Mouse (Mus musculus): ENCODE results near the gene Btg1.

Gene Btg1

GRCm38 (mm10) chr10:96609356-96610345 lies 7.2 kb upstream of the Btg1 start:
- DNase-seq (ENCODE audit: low read depth), result no peak

DNA sequence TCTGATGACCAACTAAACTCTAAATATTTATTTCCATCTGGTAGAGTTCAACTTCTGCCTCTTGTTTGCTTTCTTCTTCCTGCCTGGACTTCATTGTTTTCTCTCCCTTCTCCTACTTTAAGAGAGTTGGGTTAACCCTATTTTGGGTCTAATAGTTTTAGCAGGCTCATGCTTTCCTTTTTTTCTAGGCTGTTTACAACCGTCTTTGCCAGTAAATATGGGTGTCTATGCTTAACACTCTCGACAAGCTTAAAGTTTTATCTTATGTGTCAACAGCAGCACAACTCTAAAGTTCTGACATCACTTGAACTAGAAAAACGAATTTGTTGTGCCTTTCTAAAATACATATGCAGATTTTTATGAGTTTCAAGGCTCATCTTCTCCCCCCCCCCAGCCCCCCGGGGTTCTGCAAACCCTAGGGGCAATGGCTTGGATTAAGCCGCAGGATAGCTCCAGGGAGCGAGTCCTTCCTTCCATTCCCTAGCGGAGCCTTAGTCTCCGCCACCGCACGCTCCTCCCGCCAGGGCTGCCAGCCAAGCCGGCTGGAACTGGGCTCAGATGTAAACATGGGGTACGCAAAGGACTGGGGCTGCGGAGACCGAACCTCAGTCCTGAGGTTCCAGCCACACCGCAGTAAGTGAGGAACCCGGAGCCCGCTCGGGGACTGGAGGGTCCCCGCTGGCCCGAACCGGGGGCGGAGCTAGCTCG lies 651 bp upstream of the Btg1 start:
- no peak for DNase-seq (ENCODE audit: low read depth)

DNA sequence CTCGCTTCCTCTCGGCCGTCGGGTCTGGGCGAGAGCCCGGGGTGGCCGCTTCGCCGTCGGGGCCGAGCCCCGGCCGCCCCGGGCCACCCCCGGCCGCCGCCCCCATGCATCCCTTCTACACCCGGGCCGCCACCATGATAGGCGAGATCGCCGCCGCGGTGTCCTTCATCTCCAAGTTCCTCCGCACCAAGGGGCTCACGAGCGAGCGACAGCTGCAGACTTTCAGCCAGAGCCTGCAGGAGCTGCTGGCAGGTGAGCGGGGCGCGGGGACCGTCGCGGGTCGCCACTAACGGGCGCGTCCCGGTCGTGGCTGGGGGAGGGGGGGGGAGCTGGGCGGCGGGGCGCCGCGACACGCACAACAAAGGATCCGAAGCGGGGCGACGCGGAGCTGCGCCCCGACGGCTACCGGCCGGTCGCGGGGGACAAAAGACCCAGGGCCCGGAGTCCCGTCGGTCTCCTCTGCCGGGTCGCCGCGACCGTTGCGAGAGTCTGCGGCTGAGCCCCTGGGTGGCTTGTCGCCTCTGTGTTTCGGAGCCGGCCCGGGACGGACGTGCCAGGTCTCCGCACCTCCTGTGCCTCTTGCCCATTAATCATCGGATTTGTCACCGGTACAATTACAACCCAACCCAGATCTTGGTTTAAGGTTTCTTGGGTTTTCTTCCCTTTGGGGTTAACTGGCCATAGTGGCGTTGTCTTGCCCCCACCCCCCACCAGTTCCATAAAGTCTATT lies 580 bp downstream of the Btg1 start:
- DNase-seq (ENCODE audit: low read depth), result no peak

DNA sequence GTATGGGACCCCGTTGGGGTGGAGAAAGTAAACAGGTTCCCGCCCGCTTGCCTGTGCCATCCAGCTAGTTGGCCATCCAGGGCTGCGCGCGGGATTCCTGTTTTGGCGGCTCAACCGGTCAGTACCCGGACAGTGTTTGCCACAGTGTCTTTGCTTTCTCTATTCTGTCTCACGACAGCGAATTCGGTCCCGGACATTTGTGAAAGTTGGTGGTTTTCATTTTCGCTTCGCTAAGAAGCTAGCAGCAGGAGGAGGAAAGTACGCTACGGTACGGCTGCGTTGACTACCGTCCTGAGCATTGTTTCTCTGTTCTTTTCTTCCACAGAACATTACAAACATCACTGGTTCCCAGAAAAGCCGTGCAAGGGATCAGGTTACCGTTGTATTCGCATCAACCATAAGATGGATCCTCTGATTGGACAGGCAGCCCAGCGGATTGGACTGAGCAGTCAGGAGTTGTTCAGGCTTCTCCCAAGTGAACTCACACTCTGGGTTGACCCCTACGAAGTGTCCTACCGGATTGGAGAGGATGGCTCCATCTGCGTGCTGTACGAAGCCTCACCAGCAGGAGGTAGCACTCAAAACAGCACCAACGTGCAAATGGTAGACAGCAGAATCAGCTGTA lies 1.3 kb downstream of the Btg1 start:
- DNase-seq (ENCODE audit: low read depth), result peak; percentile 76

DNA sequence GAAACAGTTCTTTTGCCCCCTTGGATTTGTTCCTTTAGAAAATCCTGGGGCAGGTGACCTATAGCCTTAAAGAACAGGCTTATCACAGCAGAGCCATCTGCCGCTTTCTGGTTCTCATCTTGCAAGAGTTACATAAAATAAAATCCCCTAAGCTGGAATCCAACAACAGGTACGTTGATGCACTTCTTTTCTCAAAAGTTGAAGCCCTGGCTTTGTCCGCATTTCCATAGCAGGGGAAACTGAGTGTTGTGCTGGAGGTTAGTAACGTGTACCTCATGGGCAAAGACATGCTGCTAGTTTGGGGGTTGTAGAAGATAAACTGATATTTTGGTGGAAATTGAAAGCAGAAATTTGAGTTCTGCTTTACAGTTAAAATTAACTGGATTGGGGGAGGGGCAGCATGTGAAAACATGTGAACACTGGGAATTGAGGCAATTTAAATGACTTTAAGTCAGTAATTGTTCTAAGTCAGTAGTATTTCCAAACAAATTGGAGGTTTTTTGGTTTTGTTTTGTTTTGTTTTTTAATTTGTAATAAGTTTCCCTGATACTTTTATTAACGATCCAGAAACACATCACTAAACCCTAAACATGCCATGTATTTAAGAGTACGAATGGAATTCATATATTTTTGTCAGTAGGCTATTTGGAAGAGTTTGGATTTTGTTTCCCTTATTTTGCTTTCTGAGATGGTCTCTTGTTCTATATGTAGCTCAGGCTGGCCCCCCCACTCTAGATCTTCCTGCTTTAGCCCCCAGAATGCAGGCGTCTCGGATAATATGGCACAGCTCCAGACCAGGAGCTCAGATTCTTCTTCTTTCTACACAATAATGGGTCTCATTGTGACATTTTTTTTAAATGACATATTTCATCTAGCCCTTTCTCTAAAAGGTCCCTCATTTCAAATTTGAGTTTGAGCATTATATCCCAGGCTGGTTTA lies 3.4 kb downstream of the Btg1 start:
- DNase-seq (ENCODE audit: low read depth), result no peak

DNA sequence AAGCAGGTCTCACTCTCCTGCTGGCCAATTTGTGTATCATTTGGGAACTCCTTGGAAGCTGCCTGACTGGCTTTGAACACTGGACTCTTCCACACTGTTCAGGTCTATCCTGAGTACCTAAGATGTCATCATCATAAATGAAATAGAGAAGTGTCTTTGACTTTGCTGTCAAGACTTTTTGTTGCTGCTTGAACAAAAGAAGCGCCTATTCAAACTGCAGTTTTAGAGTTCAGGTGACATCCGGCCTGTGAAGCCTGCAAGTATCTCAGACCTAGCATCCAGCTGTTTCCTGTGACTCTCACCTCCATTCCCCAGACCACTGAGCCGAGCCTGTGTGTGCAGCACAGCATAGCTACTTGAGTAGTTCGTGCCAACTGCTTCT lies 4.1 kb downstream of the Btg1 start:
- peak; percentile 41 for DNase-seq (ENCODE audit: low read depth)

DNA sequence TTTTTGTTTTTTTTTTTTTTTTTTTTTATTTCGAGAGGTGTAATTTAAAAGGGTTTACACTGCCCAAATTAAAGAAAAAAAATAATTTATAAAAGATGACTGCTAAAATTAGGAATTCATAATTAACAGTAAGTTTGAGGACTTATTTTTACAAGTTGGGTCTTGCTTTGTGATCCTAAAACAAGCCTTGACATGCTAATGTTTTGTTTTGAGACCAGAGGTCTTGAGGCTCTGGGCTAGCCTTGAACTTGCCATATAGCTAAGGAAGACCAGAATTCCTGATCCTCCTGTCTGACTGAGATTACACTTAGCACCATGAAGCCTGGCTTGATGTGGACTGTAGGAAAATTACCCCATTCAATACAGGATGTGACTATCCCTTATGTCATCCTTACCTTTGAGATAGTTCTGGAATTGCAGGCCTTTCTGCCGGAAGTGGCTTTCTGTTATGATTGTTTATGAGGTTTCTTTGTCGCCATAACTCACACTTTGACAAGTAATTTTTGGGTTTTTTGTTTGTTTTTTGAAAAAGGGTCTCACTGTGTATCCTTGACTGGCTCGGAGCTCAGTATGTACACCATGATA lies 4.6 kb downstream of the Btg1 start:
- no peak for DNase-seq (ENCODE audit: low read depth)

DNA sequence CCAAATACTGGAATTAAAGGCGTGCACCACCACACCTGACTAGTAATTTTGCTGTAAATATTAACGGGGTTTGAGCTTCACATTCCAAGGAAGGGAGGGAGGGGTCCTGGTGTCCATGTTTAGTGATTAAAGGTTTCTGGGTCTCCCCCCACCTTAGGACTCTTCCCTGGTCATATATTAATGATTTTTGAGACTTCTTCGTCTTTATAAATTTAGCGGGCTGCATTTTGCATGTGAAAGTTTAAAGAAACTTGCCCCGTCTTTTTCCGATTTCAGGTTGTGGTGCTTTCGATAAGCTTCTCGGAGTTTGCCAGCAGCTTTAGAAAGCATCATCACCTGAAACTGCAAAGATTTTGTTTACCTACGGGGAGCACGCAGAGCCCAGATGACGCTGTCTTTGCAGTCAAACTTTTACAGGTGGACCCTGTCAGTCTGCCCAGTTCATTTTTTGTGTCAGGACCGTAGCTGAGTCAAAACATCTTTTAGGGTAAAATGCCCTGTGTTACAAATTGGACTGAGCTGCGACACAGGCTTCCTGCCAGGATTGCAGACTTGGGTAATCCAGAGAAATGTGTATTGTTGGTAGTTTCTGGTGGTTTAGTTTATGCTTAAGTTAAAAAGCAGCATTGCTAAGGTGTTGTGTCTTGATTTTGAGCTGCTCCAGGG lies 5.3 kb downstream of the Btg1 start:
- DNase-seq (ENCODE audit: low read depth), result no peak

DNA sequence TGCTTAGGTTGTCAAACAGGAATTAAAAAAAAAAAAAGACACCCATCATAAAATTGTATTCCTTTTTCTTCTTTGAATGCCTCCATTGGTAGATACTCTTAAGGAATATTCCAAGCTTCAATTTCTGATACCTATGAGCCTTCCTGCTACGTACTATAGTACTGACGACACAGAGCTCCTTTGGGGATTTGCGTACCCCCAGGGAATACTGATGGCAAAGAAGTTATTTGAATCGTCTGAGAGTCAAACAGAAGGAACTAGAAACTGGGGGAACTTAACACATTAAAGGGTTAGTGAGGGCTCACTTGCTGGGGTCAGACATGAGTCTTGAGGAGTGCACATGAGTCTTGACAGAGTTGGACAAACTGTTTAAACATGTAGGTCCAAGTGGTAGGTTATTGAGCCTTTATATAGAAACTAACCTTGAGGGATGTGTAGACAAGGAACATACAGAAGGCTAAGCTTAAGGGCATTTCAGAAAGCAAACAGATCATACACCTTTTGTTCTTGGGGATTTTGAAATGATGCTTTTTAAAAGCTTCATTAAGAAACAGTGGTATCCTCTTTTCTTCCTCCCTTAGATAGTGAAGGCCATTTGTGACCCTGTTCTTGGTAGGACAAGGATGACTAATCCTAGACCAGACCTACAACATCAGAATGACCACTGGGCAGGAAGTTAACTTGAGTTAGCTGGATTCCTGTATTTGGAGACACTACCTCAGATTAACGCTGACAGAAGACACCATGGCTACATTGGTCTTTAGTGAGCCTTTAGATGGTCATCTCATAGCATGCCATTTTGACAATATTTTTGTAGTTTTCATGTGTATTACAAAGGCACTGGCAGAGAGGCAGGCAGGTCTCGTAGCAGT lies 6.2 kb downstream of the Btg1 start:
- peak; percentile 77 for DNase-seq (ENCODE audit: low read depth)

- DNase-seq (ENCODE audit: low read depth), result no peak
Observed at GRCm38 (mm10) chr10:96623633-96624195, 6.9 kb downstream of the Btg1 start.

DNA sequence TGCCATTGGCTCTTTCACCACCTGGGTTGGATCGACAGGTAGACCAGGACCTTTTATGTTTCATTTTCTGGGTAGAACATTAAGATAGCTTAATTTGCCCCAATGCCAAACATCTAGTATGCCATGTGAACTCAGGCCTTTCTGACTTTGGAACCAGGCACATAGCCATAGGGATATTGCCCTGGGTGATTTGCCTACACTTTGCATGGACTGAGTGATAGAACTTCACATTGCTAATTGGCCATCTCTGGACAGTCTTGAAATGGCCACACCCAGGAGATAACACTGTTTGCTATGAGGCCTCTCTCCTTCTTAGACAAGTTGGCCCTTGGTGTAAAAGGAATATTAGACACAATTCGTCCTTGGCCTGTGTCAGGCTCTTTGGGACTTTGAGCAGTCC lies 7.6 kb downstream of the Btg1 start:
- DNase-seq (ENCODE audit: low read depth), result no peak

- DNase-seq (ENCODE audit: low read depth), result no peak
Observed at GRCm38 (mm10) chr10:96625061-96625460, 8.3 kb downstream of the Btg1 start.

DNA sequence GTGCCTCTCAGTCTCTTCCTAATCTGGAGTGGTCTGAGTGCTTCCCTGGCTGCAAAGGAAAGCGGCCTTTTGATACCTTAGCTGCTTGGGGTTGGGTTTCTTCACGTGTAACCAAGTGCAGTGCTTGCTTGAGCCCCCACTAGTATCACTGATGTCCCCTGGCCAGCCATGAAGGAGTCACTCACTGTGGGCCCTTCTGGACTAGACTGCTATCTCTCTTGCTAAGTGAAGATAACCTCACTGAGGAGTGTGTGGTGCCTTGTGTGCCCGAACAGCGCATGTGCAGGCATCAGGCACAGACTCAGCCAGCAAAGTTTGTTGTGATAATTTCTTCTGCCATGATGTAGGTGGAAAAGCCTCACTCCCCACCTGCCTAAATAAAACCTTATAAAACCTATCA lies 8.9 kb downstream of the Btg1 start:
- no peak for DNase-seq (ENCODE audit: low read depth)

DNA sequence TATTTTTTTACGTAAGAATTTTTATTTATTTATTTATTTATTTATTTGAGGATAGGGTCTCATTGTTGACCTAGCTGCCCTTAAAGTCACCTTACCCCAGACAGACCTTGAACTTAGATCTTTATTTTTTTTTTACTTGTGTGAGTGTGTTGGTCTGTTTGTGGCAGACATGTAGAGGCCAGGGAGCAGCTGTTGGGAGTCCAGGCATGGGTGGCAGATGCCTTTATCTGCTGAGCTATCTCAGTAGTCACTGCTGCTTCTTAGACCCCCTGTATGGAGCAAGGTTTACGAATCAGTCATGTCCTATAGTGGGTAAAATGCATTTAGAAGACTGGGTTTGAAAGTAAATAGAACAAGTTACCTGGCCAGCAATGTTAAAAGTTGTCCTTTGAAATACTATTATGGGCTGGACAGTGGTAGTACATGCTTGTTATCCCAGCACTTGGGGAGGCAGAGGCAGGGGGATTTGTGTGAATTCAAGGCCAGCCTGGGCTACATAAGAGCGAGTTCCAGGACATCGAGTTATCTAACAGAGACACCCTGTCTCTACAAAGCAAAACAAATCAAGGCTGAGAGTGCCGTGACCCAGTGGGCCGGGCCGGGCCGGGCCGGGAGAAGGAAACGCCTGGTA lies 9.4 kb downstream of the Btg1 start:
- DNase-seq (ENCODE audit: low read depth), result no peak

- DNase-seq (ENCODE audit: low read depth), result no peak
Observed at GRCm38 (mm10) chr10:96627332-96627731, 10.5 kb downstream of the Btg1 start.

DNA sequence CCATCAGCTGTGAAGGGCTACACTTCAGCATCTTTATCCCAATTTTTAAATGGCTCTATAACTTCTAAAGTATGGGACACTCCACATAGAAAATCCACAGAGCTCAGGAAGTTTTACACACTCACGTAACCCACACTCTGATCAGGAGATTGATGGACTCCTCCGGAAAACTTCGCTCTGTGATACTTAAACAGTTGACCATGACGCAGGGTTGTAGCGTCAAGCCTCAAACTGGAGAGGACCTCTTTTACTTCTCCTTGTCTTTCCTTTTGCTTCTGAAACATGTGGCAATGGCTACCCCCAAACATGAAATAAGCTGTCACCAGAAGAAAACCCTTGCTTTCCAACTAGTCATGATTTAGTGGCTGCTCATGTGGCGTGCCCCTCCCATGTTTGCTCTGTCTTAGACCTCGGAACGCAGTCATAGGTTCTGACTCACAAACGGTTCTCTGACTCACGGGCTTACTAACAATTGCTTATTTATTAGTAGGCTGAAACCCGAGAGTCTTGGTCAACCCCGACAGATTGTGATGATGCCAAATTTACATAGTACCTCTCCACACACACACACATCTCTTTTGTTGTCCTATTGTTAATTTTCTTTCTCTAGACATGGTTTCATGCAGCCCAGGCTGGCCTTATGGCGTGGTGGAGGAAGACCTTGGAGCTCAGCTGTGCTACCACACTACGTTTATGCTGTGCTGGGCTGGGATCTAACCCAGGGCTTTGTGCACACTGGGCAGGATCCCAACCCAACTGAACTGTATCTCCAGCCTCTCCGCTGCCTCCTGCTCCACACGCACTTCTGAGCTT lies 11.5 kb downstream of the Btg1 start:
- peak; percentile 92 for DNase-seq (ENCODE audit: low read depth)

DNA sequence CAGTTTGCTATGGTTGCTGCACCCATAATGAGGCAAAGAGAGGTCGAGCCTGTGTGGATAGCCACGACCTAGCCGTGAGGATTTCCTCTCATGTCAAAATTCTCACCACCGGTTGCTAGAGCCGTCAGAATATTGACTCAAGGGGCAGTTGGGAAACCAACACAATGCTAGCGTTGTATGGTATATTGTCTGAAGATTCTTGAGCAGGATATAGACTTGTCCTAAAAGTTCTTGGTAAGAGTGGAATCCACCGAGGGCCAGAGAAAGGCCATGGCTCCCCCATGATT lies 12.1 kb downstream of the Btg1 start:
- DNase-seq (ENCODE audit: low read depth), result peak; percentile 68

GRCm38 (mm10) chr10:96630110-96630509 lies 13.3 kb downstream of the Btg1 start:
- no peak for DNase-seq (ENCODE audit: low read depth)
